Mouse (Mus musculus) central nervous system, embryonic 14 days (tissue): ENCODE data around the gene Mageb2. TPM values are rescaled to one million over a fixed set of nuclear protein-coding genes. Genes with fewer than 3 reads are reported as not detected.

Source experiments
- polyA plus RNA-seq: library from polyadenylated mRNA; depleted of rRNA; stranded (reverse); fragments of >200 nt; gene quantifications from 2 replicates; pipeline ENCODE4 v1.2.3, GENCODE M21; 2012; rRNA removed

The Mageb2 gene
- polyA plus RNA-seq = not detected in 2 replicates

GRCm38 (mm10) chrX:91331390-91331789 lies at the start of gene Mageb2:
Mageb2 (plus strand) TSS chrX:91331690.

Other genes with a start within 250 kb of the Mageb2 start
- gene Gm5072, start 60.8 kb downstream of the Mageb2 start, polyA plus RNA-seq = not detected in 2 replicates
- not detected in 2 replicates for gene Gm8914, start 148.4 kb downstream of the Mageb2 start, polyA plus RNA-seq
- not detected in 2 replicates for gene 1700084M14Rik, start 244.2 kb downstream of the Mageb2 start, polyA plus RNA-seq